ENCODE assay signal across 25 mouse cellular contexts in the genomic region with DNA sequence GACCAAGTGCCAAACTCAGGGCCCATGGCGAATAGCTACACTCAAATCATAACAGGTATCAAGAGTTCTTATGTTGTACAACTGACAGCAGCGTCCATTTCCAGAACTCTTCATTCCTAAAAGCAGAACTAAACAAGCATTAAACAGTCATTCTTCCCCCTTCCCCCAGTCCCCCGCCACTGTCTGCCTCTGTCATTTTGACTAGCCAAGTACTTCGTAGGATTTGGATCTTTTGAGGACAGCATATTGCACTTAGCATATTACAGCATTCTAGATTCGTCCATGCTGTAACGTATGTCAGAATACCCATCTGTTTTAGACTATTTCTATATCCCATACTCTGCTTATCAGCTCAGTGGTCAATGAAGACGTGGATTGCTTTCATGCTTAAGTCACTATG.
DNase-seq lines count a peak whose midpoint lies in the region; ATAC-seq lines count a peak whose summit lies in the region.
"Had no signal": no experiment of that assay in that cellular context is flagged by ENCODE, and none has a peak within 500 bp of the region (broad histone marks: within the 10 kb centered on the region; RNA-seq: fewer than 3 reads in every experiment).

No protein-coding gene starts in this region.

- H3K36me3 ChIP-seq in liver, embryonic 13.5 days, result peaks cover 3% of the 10 kb centered on the region; the same call in 1 of the 2 replicates
- no peaks in the 10 kb centered on the region for H3K36me3 ChIP-seq in liver, embryonic 11.5 days (ENCODE audit: control insufficient read depth, insufficient read depth, low read length)
- H3K36me3 ChIP-seq: embryonic facial prominence, embryonic 12.5 days; embryonic facial prominence, embryonic 15.5 days; forebrain, embryonic 12.5 days; forebrain, embryonic 15.5 days; hindbrain, embryonic 10.5 days had no signal

- H3K9me3 ChIP-seq in liver, embryonic 13.5 days (replicated peaks), result no peaks in the 10 kb centered on the region
- H3K9me3 ChIP-seq in liver, embryonic 11.5 days (ENCODE audit: control insufficient read depth, low read length), result no peaks in the 10 kb centered on the region
- H3K9me3 ChIP-seq: embryonic facial prominence, embryonic 12.5 days; embryonic facial prominence, embryonic 15.5 days; forebrain, embryonic 12.5 days; forebrain, embryonic 15.5 days; G1E; hindbrain, embryonic 10.5 days; hindbrain, embryonic 13.5 days had no signal

- 0 out of 2 replicates have a peak overlapping the region, but pooled peaks have one; percentile 43 for H3K27ac ChIP-seq in liver, embryonic 13.5 days
- no peak overlapping the region for H3K27ac ChIP-seq in liver, embryonic 11.5 days (ENCODE audit: low read depth, low read length)
- H3K27ac ChIP-seq: embryonic facial prominence, embryonic 12.5 days; embryonic facial prominence, embryonic 15.5 days; forebrain, embryonic 12.5 days; forebrain, embryonic 15.5 days; hindbrain, embryonic 10.5 days; hindbrain, embryonic 13.5 days had no signal

- 73% methylated on average over 7 of the region's 7 CpGs for WGBS in liver, embryonic 13.5 days (ENCODE audit: insufficient replicate concordance)
- WGBS in liver, embryonic 11.5 days, result 84% methylated on average over 7 of the region's 7 CpGs

- ATAC-seq in liver, embryonic 13.5 days (ENCODE audit: low read depth), result no peak
- ATAC-seq in liver, embryonic 11.5 days (replicated peaks; ENCODE audit: low FRiP score), result no peak
- ATAC-seq in inflammation-experienced regulatory T-cells, adult 6 months, result no peak
- ATAC-seq: forebrain, embryonic 15.5 days; hindbrain, embryonic 16.5 days; intestine, embryonic 16.5 days had no signal

- DNase-seq in heart, adult 11 months, result peak; percentile 14
- no peak for DNase-seq in heart, postnatal 10 days
- DNase-seq in liver, embryonic 13.5 days, result no peak
- DNase-seq in liver, embryonic 11.5 days (ENCODE audit: low spot score), result no peak
- peak; percentile 9 for DNase-seq in brain, adult 2 months (ENCODE audit: low read depth, low spot score)
- DNase-seq: adrenal gland, adult 2 months; B cell, adult 2 months; cerebellum, adult 18-20 months; cerebellum, adult 9-10 months; cerebellum, postnatal 14 days; gastrocnemius, postnatal 10 days; gastrocnemius, postnatal 36 days; heart, postnatal 36 days had no signal

- H3K4me2 ChIP-seq in liver, embryonic 13.5 days, result no peak overlapping the region
- no peak overlapping the region for H3K4me2 ChIP-seq in liver, embryonic 11.5 days
- H3K4me2 ChIP-seq: embryonic facial prominence, embryonic 12.5 days; embryonic facial prominence, embryonic 15.5 days; forebrain, embryonic 12.5 days; forebrain, embryonic 15.5 days; heart, embryonic 11.5 days; hindbrain, embryonic 13.5 days had no signal

- H3K9ac ChIP-seq in liver, embryonic 13.5 days, result no peak overlapping the region
- no peak overlapping the region for H3K9ac ChIP-seq in liver, embryonic 11.5 days (ENCODE audit: low read depth, low read length)
- H3K9ac ChIP-seq: embryonic facial prominence, embryonic 12.5 days; embryonic facial prominence, embryonic 15.5 days; forebrain, embryonic 12.5 days; forebrain, embryonic 15.5 days; hindbrain, embryonic 13.5 days had no signal

- no peak overlapping the region for H3K4me3 ChIP-seq in liver, embryonic 13.5 days (replicated peaks)
- no peak overlapping the region for H3K4me3 ChIP-seq in liver, embryonic 11.5 days (ENCODE audit: low read depth, low read length)
- H3K4me3 ChIP-seq: embryonic facial prominence, embryonic 12.5 days; embryonic facial prominence, embryonic 15.5 days; forebrain, embryonic 12.5 days; forebrain, embryonic 15.5 days; hindbrain, embryonic 10.5 days; hindbrain, embryonic 13.5 days had no signal

- intact Hi-C loops in heart, postnatal 10 days (cut with DNase I), result loop anchor here (5.0 kb wide), 1 partner anchor 250 kb away; no protein-coding TSS in a partner anchor

- H3K4me1 ChIP-seq in liver, embryonic 13.5 days (replicated peaks), result peaks cover 80% of the 10 kb centered on the region
- H3K4me1 ChIP-seq in liver, embryonic 11.5 days (replicated peaks; ENCODE audit: control insufficient read depth, insufficient read depth, low read length), result peaks cover 52% of the 10 kb centered on the region
- H3K4me1 ChIP-seq: embryonic facial prominence, embryonic 12.5 days; embryonic facial prominence, embryonic 15.5 days; forebrain, embryonic 12.5 days had no signal

- no peaks in the 10 kb centered on the region for H3K27me3 ChIP-seq in liver, embryonic 13.5 days
- H3K27me3 ChIP-seq in liver, embryonic 11.5 days (replicated peaks; ENCODE audit: control insufficient read depth, insufficient read depth, low read length), result no peaks in the 10 kb centered on the region
- H3K27me3 ChIP-seq: CH12.LX; embryonic facial prominence, embryonic 12.5 days; embryonic facial prominence, embryonic 15.5 days; forebrain, embryonic 12.5 days; forebrain, embryonic 15.5 days; hindbrain, embryonic 13.5 days had no signal

Comparison
In these comparisons a context has a peak if more than half of its experiments do, and no peak if none do; other contexts are left out.
1. DNase-seq: peak in heart, adult 11 months (single experiment) and brain, adult 2 months (single experiment); none in heart, postnatal 10 days (0 of 2), liver, embryonic 13.5 days (single experiment) and liver, embryonic 11.5 days (single experiment).